In the genomic region with DNA sequence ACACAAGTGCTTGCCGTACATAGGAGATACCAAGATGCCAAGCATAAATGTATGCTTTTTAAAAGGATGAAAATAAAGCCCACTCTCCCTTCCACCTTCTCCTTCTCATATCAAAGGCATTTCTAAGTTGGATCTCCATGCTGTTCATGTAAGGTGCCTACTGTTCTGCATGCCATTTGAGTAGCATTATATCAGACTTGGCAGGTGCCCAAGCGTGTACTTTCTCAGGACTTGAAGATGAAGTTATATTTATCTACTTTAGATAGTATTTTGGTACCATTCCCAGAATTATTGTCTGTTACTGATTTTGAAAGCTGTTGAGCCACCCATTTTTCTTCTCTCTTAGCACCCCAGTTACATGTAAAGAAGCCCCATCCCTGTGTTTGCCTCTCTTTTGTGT, we compare ENCODE assay signal across 17 mouse cellular contexts. TPM values are rescaled to one million over a fixed set of nuclear protein-coding genes. Genes with fewer than 3 reads are reported as not detected.
DNase-seq lines count a peak whose midpoint lies in the region; TF ChIP-seq lines count a peak whose summit lies in the region.
"Had no signal": no experiment of that assay in that cellular context is flagged by ENCODE, and none has a peak within 500 bp of the region (broad histone marks: within the 10 kb centered on the region; RNA-seq: fewer than 3 reads in every experiment).

No protein-coding gene starts in this region.

- 0 out of 2 replicates have a peak overlapping the region, but pooled peaks have one; percentile 87 for H3K27ac ChIP-seq in cortical plate, adult 2 months (ENCODE audit: insufficient read depth, low read length)
- H3K27ac ChIP-seq: embryonic facial prominence, embryonic 13.5 days; limb, embryonic 13.5 days had no signal

- no peak overlapping the region for H3K4me3 ChIP-seq in cortical plate, adult 2 months (ENCODE audit: insufficient read depth, low read length)
- H3K4me3 ChIP-seq: embryonic facial prominence, embryonic 13.5 days; limb, embryonic 13.5 days had no signal

- DNase-seq in heart, adult 18-20 months: peak; percentile 15 to 20
- DNase-seq in heart, adult 8-10 months (ENCODE audit: low spot score): no peak
- DNase-seq in layer of hippocampus, adult 9-10 months (ENCODE audit: low spot score): peak; percentile 37
- peak; percentile 82 to 90 for DNase-seq in right cerebral cortex, postnatal 10 days (ENCODE audit: low spot score in 2 of 2)
- no peak for DNase-seq in kidney, postnatal 14 days
- no peak for DNase-seq in gastrocnemius, postnatal 25 days
- DNase-seq in cerebellum, postnatal 4 days (ENCODE audit: low spot score in 2 of 2): no peak
- DNase-seq: cerebellum, adult 8-10 months; heart, adult 11 months; kidney, postnatal 36 days; lung, adult 18-20 months; spleen, adult 18-20 months had no signal

- no peak for TF ChIP-seq POLR2A in cortical plate, adult 2 months (IDR thresholded peaks at IDR 0.05; ENCODE audit: extremely low read depth, insufficient read depth, low read length)

- TF ChIP-seq CTCF in cortical plate, adult 2 months (IDR thresholded peaks at IDR 0.05; ENCODE audit: extremely low read depth, insufficient read depth, low read length): no peak

- H3K4me1 ChIP-seq in cortical plate, adult 2 months (ENCODE audit: control insufficient read depth, insufficient read depth, low read length): peaks cover 5% of the 10 kb centered on the region

RNA-seq across cellular contexts. Expression of a gene that starts 49.5 kb away (rescaled TPM):
- total RNA-seq in heart, adult 18-20 months (2021): 1 to 10 TPM; 2.3 to 4.3 TPM
- total RNA-seq in heart, adult 8-10 months (2022): 1 to 10 TPM; 3.3 to 5.0 (median 3.8) TPM
- 23.9 and 24.8 TPM in 2 replicates for polyA plus RNA-seq in cortical plate, adult 2 months (2012; rRNA removed)
- 1 to 10 TPM; 1.6 to 2.6 TPM for total RNA-seq in gastrocnemius, postnatal 25 days (2021)
- total RNA-seq: neutrophil, adult 5-6 weeks had no signal
- polyA plus RNA-seq: inflammation-experienced regulatory T-cells, adult 6 months had no signal

RNA-seq across cellular contexts. Expression of a gene that starts 51.2 kb away (rescaled TPM):
- total RNA-seq in heart, adult 18-20 months (2021): 1 to 10 TPM; 3.9 to 5.2 TPM
- total RNA-seq in heart, adult 8-10 months (2022): 1 to 10 TPM; 3.9 to 5.8 (median 5.1) TPM
- polyA plus RNA-seq in cortical plate, adult 2 months (2012; rRNA removed): 17.2 and 18.5 TPM in 2 replicates
- 1 to 10 TPM; 2.5 to 2.8 TPM for total RNA-seq in gastrocnemius, postnatal 25 days (2021)

Comparison
In these comparisons a context has a peak if more than half of its experiments do, and no peak if none do; other contexts are left out.
1. DNase-seq: peak in heart, adult 18-20 months (2 of 2), layer of hippocampus, adult 9-10 months (single experiment) and right cerebral cortex, postnatal 10 days (2 of 2); none in heart, adult 8-10 months (single experiment), kidney, postnatal 14 days (single experiment), gastrocnemius, postnatal 25 days (single experiment) and cerebellum, postnatal 4 days (0 of 2).